Mouse (Mus musculus) ES-E14 (cell line): Measurements from ENCODE around the gene Ddx39.

Experiments used
- HCFC1 ChIP-seq: IDR thresholded peaks from 2 replicates; pipeline ENCODE4 v1.6.1; 2012; ENCODE audit warnings: low read length, inconsistent platforms, borderline replicate concordance; ENCODE audit not compliant: insufficient read depth
- MAFK ChIP-seq: IDR thresholded peaks from 2 replicates; pipeline ENCODE4 v1.6.1; 2014; ENCODE audit warnings: mild to moderate bottlenecking, low read depth, low read length, inconsistent platforms; ENCODE audit not compliant: insufficient read depth
- ZC3H11A ChIP-seq: IDR thresholded peaks from 2 replicates; pipeline ENCODE4 v1.6.1; 2012; ENCODE audit warnings: low read depth, mild to moderate bottlenecking, inconsistent platforms, low read length, borderline replicate concordance
- ZNF384 ChIP-seq: IDR thresholded peaks from 2 replicates; pipeline ENCODE4 v1.6.1; 2012; ENCODE audit warnings: low read depth, low read length, inconsistent platforms

GRCm38 (mm10) chr8:83698291-83698660 is 16.7 kb upstream of the Ddx39 start:
- TF ChIP-seq HCFC1 (no peak), ZNF384 (no peak), MAFK (no peak), ZC3H11A (no peak)
